Mouse (Mus musculus) ES-Bruce4 (cell line): ENCODE measurements around the gene Ovca2.

Experiments used
- CTCF ChIP-seq: IDR thresholded peaks from one replicate; pipeline ENCODE4 v1.8.1; 2011; ENCODE audit warnings: low read depth, low read length
- POLR2A ChIP-seq: IDR thresholded peaks from one replicate; pipeline ENCODE4 v1.8.1; 2011; ENCODE audit warnings: low read length; ENCODE audit not compliant: insufficient read depth

DNA sequence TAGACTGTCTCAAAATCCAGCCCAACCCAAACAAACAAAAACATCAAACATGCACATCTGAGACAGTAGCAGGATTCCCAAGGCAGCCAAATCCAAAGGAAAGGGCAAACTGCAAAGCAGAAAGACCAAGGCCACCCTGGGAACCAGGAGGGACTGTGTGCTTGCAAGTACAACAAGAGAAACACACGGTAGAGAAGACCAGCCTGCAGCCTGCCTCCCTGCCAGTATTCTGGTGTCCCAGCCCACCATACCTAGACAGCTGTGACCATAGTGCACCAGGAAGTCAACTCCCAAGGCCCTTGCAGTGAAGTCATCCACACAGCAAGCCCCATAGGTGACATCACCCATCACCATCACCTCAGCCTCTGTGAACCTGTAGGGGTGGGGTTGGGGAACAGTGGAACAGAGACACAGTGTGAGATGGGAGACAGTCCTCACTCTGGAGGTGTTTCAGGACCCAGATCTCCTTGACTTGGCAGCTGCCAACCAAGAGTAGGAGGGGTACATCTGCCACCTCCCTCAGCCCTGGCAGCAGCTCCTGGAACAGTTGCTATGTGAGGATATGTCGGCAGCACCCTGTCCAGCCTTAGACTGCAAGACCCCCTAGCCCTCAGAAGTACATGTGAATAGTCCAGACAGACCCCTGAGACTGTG is 5.4 kb upstream of the Ovca2 start:
- TF ChIP-seq POLR2A (no peak), CTCF (no peak)
